Mouse (Mus musculus): ENCODE measurements at regions not wholly inside any gene's neighbourhood (a gene's known extent, or its start where the extent isn't known, plus 50 kb on each side); places are given as distances from the start of the nearest gene placed in this dataset.
"Not testable (repeated sequence)": the region's sequence is repeated elsewhere in the genome, so short reads cannot be mapped to it uniquely, and the experiment has no call there.

- 60% methylated on average over 5 of the region's 5 CpGs for WGBS
- no peak for TF ChIP-seq POLR2A (IDR thresholded peaks at IDR 0.05; ENCODE audit: borderline replicate concordance, control insufficient read depth, low read depth, low read length)
- no peak for TF ChIP-seq CTCF (IDR thresholded peaks at IDR 0.05; ENCODE audit: control insufficient read depth, insufficient read depth, low read length)
- peaks cover 3% of the 10 kb centered on the region for H3K4me1 ChIP-seq (ENCODE audit: control insufficient read depth, insufficient read depth, low read length)
- H3K27ac ChIP-seq (ENCODE audit: control insufficient read depth, insufficient read depth, low read depth, low read length, poor library complexity): no peak overlapping the region
- no peak overlapping the region for H3K4me3 ChIP-seq (replicated peaks; ENCODE audit: control insufficient read depth, low read depth, low read length)
These were observed 76.4 kb downstream of the Rassf10 start for GRCm38 (mm10) chr7:113030053-113030752.

- H3K4me1 ChIP-seq (ENCODE audit: control insufficient read depth, insufficient read depth, low read length): peaks cover 14% of the 10 kb centered on the region
- TF ChIP-seq POLR2A (IDR thresholded peaks at IDR 0.05; ENCODE audit: borderline replicate concordance, control insufficient read depth, low read depth, low read length) (no peak), CTCF (IDR thresholded peaks at IDR 0.05; ENCODE audit: control insufficient read depth, insufficient read depth, low read length) (no peak)
- H3K4me3 ChIP-seq (replicated peaks; ENCODE audit: control insufficient read depth, low read depth, low read length): no peak overlapping the region
- no peak overlapping the region for H3K27ac ChIP-seq (ENCODE audit: control insufficient read depth, insufficient read depth, low read depth, low read length, poor library complexity)
- 62% methylated on average over 4 of the region's 4 CpGs for WGBS
These were observed 82.0 kb downstream of the Rassf10 start for GRCm38 (mm10) chr7:113035751-113036150.

- WGBS: 27% methylated on average over 12 of the region's 12 CpGs
- TF ChIP-seq POLR2A (IDR thresholded peaks at IDR 0.05; ENCODE audit: borderline replicate concordance, control insufficient read depth, low read depth, low read length) (no peak), CTCF (IDR thresholded peaks at IDR 0.05; ENCODE audit: control insufficient read depth, insufficient read depth, low read length) (no peak)
- peaks cover 21% of the 10 kb centered on the region for H3K4me1 ChIP-seq (ENCODE audit: control insufficient read depth, insufficient read depth, low read length)
- no peak overlapping the region for H3K4me3 ChIP-seq (replicated peaks; ENCODE audit: control insufficient read depth, low read depth, low read length)
- peak overlapping the region; percentile 42; the same call in 1 of the 2 replicates for H3K27ac ChIP-seq (ENCODE audit: control insufficient read depth, insufficient read depth, low read depth, low read length, poor library complexity)
These were observed 84.3 kb downstream of the Rassf10 start for GRCm38 (mm10) chr7:113037825-113038613.

- H3K4me1 ChIP-seq (ENCODE audit: control insufficient read depth, insufficient read depth, low read length): peaks cover 21% of the 10 kb centered on the region
- TF ChIP-seq CTCF (IDR thresholded peaks at IDR 0.05; ENCODE audit: control insufficient read depth, insufficient read depth, low read length) (no peak), POLR2A (IDR thresholded peaks at IDR 0.05; ENCODE audit: borderline replicate concordance, control insufficient read depth, low read depth, low read length) (no peak)
- WGBS: 23% methylated on average over 3 of the region's 3 CpGs
- no peak overlapping the region for H3K4me3 ChIP-seq (replicated peaks; ENCODE audit: control insufficient read depth, low read depth, low read length)
- H3K27ac ChIP-seq (ENCODE audit: control insufficient read depth, insufficient read depth, low read depth, low read length, poor library complexity): peak overlapping the region; percentile 60
These were observed 85.3 kb downstream of the Rassf10 start for GRCm38 (mm10) chr7:113038906-113039671.

- 22% methylated on average over 7 of the region's 8 CpGs for WGBS
- not testable (repeated sequence) for H3K27ac ChIP-seq (ENCODE audit: control insufficient read depth, insufficient read depth, low read depth, low read length, poor library complexity); H3K4me3 ChIP-seq (replicated peaks; ENCODE audit: control insufficient read depth, low read depth, low read length); H3K4me1 ChIP-seq (ENCODE audit: control insufficient read depth, insufficient read depth, low read length)
These were observed 91.9 kb downstream of the Rassf10 start for GRCm38 (mm10) chr7:113045613-113046159.

- H3K4me3 ChIP-seq (replicated peaks; ENCODE audit: control insufficient read depth, low read depth, low read length): peak overlapping the region; percentile 54
- 62% methylated on average over 4 of the region's 4 CpGs for WGBS
- TF ChIP-seq CTCF (IDR thresholded peaks at IDR 0.05; ENCODE audit: control insufficient read depth, insufficient read depth, low read length) (no peak), POLR2A (IDR thresholded peaks at IDR 0.05; ENCODE audit: borderline replicate concordance, control insufficient read depth, low read depth, low read length) (no peak)
- peaks cover 3% of the 10 kb centered on the region for H3K4me1 ChIP-seq (ENCODE audit: control insufficient read depth, insufficient read depth, low read length)
- H3K27ac ChIP-seq (ENCODE audit: control insufficient read depth, insufficient read depth, low read depth, low read length, poor library complexity): peak overlapping the region; percentile 40
These were observed 92.6 kb downstream of the Rassf10 start for GRCm38 (mm10) chr7:113046406-113046805.

GRCm38 (mm10) chr7:113047583-113047982, 93.8 kb downstream of the Rassf10 start:
- no peak for TF ChIP-seq CTCF (IDR thresholded peaks at IDR 0.05; ENCODE audit: control insufficient read depth, insufficient read depth, low read length)
- no peak for TF ChIP-seq POLR2A (IDR thresholded peaks at IDR 0.05; ENCODE audit: borderline replicate concordance, control insufficient read depth, low read depth, low read length)
- H3K27ac ChIP-seq (ENCODE audit: control insufficient read depth, insufficient read depth, low read depth, low read length, poor library complexity): no peak overlapping the region
- 51% methylated on average over 3 of the region's 3 CpGs for WGBS

More at GRCm38 (mm10) chr7:113047583-113047982, 93.8 kb downstream of the Rassf10 start:
- Histone ChIP-seq H3K4me1 (ENCODE audit: control insufficient read depth, insufficient read depth, low read length) (peaks cover 1% of the 10 kb centered on the region; the same call in 1 of the 2 replicates), H3K4me3 (replicated peaks; ENCODE audit: control insufficient read depth, low read depth, low read length) (no peak overlapping the region)

All from bone marrow, adult 2 months (tissue).